Mouse (Mus musculus): ENCODE measurements around the gene Rin3.

Rin3 gene

DNA sequence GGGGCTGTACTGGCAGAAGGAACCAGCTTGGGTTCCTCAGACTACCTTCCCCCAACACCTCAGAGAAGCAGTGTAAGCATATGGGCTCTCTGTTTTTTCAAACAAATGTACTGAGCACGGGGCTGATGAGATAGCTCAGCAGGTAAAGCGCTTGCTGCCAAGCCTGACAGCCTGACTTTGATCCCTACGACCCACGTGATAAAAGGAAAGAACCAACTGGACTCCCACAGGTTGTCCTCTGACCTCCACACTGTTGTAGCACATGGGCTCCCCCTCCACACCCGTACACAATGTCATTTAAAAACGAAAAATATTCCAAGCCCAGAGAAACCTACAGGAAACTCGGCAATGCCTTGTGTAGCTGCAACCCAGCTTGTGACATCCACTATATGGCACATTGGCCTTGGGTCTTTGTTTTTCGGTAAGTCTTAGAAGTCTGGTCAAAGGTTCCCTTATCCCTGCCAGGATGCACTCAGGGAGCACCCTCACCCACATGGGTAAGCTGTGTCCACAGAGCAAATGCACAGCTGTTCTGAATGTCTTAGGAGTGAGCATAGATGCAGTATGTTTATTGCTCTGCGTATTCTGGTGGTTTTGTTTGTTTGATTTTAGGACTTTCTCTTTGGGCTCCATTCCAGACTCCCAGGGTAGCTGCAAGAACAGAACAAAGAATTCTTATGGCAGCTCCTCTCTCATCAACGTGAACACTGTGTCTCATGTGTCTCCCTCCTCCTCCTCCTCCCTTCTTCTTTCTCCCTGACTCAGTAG, 22.4 kb downstream of the Rin3 start:
- peak; percentile 71 to 81 for DNase-seq

DNA sequence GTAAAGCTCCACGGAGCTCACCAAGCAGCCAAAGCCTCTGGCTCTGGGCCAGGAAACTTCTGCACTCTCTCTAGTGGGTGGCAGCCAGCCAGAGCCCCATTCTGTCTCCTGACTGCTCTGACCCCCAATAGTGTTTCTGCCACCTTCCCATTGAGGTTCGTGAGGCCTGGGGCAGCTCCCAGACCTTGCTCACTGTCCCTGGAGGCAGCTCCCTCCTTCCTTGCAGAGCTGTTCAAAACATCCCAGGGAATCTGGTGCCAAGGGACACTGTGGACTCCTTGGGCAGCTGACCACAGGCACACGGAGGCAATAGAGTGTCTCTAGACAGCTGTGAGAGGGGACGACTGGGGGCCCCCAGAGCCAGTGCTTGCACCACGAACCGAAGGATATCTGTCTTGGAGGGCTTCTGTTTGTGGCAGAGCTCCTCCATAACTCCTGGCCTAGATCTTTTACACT, 25.2 kb downstream of the Rin3 start:
- peak; percentile 36 to 60 for DNase-seq

DNA sequence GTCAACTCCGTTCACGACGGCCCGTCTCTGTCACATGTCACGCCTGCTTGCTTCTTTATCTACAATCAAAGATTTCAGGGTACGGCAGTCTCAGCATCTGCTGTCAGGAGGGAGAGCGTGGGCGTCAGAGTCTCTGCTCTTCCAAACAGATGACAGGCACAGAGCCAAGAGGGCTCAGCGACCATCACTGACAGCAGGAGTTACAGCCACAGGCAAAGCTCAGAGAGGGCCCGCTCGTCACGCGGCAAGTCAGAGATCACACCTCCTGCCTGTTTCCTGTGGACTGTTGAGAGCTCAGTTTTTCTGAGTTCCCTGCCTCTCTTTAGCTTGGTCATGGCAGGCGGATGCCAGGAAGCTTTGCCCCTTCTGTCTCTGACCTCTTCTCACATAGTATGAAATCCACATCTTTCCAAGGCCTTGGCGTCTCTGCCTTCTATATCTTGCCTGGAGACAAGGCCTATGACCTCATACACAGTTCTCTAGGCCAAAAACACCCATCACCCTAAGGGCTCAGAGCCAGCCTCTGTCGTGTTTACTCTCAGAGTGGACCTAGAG, 25.7 kb downstream of the Rin3 start:
- DNase-seq, result peak; percentile 64 to 76

DNA sequence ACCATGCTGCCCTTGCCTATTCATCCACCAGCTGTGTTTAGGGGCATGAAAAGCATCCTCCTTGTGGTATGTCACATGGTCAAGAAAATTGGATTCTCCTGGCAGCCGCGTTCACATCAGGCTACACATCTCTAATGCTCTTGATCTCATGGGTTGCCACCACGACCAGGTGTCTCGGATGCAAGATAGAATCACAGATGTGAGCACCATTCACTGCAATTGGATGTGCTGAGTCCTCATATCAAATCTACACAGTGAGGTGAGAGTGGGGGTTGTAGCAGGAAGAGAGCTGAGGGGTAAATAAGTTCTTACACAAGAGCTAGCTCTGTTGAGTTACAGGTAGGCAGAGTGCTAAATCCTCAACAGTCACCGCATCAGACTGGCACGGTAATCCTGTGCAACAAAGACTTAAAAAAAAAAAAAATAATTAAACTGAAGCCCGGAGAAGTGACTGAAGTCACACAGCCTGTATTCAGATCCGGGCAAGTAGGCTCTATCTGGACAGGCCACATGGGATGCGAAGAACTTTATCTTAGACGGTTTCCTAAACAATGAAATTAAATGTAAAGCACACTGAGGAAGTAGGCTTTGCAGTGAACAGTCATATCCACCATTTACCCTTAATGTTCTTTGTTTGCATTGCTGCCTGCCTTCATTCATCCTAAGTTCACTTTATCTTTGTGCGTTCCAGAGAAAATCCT, 26.4 kb downstream of the Rin3 start:
- DNase-seq, result no peak

DNA sequence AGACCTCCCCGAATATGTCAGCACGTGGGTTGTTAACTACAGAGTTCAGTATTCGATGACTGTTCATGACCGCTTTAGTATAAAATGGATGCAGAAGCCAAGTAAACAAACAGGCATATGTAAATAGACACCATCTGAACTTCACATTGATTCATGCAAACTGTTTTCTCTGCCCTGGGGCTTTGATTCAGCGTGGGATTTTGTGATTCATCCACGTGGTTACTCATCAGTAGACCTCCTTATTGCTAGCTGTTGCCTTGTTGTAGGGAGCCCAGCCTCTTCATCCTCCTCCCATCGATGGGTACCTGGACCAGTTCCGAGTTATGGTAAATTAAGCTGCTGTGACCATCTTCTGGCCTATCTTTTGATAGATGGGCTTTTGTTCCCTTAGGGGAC, 26.9 kb downstream of the Rin3 start:
- no peak for DNase-seq

DNA sequence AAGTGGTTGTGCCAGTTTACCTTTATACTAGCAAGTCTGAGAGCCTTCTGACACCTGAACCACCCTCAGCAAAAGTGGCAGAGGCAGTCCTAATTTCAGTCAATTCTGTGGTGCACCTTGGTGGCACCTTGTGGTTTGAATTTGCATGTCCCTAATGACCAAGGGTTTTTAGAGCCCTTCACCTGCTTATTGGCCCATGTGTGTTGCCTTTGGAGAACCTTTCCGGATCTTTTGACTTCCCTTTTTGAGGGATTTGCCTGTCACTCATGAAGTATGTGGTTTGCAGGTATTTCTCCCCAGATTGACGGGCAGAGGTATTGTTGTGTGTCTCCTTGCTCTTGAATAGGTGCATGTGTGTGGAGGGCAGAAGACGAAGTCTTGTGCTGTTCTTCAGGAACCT, 27.4 kb downstream of the Rin3 start:
- DNase-seq, result no peak

DNA sequence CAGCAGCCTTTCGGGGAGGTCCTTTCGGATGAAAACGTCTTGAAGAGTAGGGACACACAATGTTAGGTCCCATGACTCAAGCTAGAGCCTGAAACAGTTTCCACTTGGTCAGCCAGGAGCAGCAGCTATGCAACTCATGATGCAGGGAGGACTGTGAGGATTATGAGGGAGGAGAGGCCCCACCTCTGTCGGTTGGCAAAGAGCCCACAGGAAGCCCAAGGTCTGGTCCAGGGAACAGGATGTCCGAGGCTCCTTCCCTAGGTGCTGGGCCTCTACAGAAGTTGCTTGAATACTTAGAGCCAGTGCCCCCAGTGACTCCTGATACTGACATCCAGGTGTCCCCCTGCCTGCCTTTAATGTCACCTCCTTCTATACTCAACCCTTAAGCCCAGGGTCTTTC, 28.6 kb downstream of the Rin3 start:
- no peak for DNase-seq

DNA sequence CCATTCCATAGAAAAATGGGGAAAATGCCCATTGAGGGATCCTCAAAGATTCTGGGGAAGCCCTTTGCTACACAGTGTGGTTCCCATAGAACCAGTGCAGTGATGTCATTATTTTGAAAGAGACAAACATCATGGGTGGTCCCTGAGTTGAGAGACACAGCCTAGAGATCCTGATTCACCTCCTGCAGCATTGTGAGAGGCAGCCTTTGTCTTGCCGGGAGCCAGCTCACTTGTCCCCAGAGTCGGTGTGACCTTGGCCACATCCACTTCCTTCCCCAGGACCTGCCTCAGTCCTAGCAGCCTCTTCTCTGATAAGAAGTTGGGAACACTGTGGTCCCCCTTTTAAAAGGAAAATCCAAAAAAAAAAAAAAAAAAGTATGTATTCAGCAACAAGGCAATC, 36.3 kb downstream of the Rin3 start:
- DNase-seq, result no peak

DNA sequence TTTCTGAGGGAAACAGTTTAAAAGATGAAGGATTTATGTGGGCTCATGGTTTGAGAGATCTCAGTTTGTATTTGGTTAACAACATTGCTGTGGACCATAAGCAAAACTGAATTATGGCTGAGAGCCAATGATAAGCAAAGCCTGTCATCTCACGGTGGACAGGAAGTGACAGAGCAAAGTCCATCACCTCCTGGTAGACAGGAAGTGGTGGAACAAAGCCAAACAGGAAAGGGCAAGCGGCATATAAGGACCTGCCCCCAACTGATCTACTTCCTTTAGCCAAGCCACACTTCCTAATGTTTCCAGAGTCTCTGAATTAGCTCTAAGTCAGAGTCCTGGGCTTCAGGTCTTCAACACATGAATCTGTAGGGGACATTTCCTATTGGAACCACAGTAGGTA, 37.1 kb downstream of the Rin3 start:
- no peak for DNase-seq

DNA sequence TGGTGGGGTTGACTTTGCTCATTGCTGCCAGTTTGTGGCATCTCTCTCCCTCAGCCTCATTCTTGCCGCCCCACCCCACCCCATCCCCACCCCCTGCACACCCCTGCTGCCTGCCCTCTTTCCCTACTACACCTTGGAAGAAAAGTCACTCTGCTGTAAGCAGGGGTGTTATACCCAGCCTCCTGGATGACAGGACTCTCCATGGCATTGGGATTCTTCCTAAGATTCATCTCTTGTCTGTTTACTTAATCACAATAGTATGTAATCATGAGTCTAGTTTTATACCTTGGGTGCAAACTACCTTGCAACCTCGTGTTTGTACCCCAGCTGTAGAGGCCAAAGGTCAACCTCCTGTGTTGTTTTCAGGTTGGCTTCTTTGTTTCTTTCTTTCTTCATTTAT, 37.5 kb downstream of the Rin3 start:
- DNase-seq, result no peak

DNA sequence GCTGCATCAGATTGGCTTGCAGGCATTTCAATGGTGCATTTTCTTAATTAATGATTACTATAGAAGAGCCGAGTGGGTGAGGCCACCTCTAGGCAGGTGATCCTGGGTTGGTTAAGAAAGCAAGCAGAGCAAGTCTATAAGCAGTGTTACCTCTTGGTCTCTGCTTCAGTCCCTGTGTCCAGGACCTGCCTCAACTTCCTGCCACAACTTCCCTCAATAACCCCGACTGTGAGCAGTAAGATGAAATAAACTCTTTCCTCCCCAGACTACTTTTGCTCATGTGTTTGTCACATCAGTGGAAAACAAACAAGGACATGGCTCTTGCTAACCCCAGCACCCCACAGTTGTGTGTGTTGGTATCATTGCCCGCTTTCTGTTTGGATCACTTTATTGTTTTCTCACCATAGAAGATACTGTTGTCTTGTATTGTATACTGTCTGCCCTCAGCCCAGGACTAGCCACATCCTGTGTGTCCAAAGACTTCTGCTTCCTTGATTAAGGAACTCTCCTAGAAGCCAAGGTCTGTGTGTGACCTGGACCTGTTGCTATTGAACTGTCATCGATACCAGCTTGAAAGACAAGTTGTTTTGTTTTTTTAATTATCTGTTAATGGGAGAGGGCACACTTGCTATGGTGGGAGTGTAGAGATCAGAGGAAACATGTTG, 38.3 kb downstream of the Rin3 start:
- DNase-seq, result no peak

DNA sequence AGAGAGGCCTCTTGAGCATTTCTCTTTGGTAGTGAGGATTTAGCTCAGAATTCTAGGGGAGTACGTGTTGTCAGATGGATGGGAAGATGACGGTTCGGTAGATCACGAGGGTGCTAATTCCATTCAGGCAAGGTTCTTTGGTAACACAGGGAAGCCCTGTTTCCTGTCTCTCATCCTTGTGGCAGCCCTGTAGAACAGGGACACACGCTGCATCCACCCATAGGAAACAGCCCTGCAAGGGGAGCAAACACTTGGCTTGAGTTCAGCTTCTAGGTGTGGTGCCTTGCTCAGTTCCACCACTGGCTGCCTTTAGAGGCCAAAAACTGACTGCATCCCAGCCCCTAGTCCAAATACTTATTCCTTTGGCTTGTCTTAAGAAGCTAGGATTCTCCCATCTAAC, 39.0 kb downstream of the Rin3 start:
- DNase-seq, result no peak

DNA sequence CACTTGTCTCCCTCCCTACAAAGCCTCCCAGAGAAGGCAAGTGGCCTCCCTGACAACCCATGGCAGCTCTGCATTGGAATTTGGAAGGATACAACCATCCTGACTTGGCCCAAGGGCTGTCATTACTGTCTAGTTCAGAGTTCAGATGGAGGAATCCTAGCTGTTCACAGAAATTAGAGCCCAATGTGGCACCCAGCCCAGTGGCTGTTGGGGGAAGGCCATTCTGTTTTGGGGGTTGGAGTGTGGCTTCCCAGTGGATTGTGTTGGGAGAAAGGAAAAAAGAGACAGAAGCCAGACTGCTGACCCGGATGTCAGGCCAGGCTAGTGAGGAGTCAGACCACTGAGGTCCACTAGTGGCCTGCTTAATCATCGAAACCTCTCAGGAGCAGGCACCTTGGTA, 40.5 kb downstream of the Rin3 start:
- DNase-seq, result no peak

DNA sequence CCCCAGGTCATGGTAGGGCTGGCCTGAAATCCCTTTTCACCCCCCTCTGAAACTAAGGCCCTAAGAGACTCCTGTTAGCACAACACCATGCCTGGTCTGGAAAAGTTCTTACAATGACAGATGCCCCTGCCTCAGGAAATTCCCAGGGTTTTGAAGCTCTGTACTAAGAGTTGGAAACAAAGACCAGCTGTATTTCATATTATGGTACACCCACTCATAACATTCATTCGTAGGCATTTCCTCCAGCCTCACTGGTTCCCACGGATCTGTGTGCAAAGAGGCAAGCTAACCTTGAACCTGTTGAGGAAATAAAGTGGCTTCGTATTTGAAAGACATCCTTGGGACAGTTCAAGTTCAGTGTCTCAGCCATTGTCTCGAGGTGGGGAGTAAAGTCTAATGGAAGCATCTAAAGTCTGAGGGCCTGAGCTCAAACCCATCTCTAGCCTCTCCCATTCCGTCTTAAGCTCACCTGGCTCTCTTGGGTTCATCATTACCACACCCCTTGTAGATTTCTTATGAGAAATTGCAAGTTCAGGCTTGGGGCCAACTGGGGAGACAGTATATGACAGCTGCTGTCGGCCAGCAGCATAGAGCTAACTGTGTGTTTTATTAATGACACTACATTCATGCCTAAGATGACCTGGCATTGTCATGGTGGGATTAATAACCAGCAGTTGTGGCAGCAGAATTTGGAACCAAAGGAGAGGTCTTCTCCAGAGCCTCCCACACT, 41.5 kb downstream of the Rin3 start:
- no peak for DNase-seq

DNA sequence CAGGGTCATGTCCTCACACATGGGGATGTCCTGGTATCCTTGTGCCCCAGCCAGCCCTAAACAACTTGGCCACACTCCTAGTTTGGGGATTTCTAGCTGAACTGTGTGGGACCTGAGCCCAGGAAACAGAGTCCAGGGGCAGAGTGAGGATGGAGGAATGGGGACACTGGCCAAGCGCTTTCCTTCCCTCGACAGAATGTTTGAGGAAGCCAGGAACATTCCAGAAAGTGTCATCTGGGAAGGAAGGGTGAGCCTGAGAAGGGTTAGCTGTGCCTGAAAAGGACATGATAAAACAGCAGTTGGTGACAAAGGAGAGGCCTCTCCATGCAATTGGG, 42.0 kb downstream of the Rin3 start:
- DNase-seq, result no peak

DNA sequence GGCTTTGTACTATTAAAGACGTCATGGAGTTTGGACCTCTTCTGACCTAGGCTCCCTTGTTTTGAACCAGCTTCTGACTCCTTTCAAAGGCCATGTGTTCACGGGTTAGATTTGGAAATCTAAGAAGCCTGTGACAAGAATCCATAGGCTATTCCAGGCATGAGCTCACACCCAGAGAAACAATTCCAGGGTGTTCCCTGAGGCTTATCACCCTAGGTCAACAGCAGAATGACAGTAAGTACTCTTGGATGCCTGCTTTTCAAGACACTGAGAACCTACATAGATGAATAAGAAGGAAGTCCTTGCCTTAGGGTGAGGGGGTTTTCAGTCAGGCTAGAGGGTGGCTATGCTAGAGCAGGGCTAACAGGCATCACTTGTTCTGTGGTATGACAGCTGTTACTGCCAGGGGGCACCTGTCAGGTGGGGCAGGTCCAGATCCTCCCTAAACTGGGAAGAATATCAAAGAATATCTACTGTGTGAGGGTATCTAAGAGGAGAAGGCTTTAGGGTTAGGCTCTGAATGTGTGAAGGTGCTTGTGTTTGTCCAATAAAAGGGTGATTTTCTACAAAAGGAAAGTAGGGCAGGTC, 44.0 kb downstream of the Rin3 start:
- DNase-seq, result no peak

DNA sequence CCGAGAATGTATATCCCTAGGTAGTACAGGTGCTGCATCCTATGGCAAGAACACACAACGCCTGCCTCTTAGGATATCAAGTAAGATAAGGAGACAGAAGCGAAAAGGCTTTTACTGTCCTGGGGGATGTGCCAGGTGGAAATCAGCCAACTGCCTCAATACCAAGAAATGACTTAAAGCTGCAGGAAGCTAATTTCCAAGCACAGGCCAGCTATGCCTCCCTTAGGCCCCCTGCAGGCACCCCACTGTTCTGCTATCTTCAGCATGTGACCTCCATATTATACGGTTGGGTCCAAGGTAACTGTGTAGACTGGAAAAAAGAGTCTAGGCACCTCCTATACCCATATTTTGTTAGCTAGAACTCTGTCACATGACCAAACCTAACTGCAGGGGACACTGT, 44.7 kb downstream of the Rin3 start:
- DNase-seq, result peak in 1 of 2 experiments; percentile 53

DNA sequence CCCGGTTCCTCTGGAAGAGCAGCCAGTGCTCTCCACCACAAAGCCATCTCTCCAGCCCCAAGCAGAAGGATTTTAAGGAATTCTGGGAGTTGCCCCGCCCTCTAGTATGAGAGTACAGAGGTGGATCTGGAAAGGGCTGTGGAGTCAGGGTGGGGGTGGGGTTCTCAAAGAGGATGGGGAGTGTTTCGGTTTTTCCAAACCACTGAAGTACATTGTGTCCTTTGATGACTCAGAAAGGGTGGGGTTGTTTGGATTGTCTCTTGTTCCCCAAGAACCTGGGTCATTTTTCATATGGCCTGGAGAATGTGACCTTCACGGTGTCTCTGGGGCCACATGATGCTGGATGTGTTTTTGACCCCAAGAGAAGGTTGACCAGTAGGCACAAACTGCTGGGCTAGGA, 45.2 kb downstream of the Rin3 start:
- DNase-seq, result no peak

DNA sequence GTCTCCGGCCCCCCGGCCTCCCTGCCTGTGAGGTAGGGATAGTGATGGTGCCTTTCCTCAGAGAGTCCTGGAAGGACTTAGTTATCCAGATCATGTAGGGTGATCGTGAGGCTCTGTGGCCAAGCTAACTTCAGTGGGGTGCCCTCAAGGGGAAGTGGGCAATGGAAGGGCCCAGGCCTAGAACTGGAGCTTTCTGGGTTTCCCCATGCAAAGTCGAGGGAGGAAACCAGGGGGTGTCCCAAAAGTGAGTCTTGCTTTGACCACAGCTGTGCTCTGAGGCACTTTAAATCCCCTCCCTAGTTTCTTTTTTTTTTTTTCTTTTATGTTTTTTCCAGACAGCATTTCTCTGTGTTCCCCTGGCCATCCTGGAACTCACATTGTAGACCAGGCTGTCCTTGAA, 47.3 kb downstream of the Rin3 start:
- DNase-seq, result no peak

DNA sequence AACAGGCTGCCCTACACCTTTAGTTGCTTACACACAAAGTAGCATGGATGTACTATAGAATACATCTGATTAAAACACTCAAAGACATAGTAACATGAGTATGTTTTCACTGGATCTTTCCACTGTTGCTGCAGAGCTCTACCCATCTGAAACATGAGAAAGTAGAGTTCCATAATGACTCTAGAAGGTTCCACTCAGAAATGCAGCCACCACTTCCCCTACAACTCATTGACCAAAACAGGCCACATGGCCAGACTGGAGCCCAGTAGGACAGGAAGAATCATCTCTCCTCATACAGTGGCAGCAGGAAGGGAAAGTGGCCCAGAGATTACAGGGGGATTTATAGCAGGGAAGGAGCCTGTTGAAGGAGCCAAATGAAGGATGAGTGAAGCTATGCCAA, 47.9 kb downstream of the Rin3 start:
- peak; percentile 18 to 35 for DNase-seq

DNA sequence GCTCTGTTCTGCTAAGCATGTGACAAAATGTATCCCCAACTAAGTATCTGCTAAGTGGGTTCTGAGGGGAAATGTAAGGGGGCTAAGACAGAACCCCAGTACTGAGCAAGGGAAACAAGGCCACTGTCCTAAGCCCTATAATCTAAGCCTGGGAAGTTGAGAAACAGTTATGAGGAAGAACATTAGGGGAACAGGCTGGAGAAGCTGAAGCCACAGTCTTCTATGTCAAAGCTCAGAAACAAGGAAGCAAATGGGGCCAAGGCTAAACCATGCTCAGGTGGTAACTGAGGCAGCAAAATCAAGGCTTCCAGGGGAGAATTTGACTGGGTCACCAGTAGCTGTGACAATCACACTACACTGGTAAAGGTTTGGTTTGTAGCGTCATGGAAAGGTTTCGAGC, 50.3 kb downstream of the Rin3 start:
- DNase-seq, result no peak

DNA sequence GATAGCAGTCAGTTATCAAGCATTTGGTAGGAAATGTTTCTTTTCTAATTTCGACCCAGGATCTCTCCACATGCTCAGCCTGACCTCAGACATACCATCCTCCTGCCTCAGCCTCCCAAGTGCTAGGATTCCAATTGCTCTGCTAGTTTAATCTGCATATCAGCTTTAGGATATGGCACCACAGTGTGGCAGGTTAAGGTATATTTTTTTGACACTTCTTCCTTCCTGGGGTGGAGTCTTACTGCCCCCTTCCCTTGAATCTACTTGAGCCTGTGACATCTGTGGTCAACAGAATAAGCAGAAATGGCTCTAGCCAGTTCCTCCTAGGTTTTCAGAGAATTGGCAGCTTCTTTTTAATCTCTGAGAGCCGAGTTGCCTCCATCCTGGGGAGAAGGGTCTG, 56.2 kb downstream of the Rin3 start:
- peak in 1 of 2 experiments; percentile 16 for DNase-seq

DNA sequence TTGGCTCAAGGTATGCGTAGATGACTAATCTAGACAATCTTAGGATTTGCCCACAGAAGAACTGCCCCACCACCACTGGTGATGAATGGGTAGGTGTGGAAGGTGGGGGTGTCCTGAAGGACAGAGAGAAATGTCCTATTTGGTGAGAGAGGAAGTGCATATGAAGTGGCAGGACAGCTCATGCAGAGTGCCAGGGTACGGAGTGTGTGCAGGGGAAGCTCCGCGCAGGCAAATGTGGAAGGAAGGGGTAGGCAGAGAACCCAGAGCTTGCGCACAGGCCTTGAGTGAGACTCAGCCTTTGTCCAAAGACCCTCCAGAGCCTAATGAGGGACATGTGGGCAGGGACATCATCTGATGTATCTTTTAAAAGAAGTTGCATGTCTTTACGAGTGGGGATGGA, 57.6 kb downstream of the Rin3 start:
- DNase-seq, result no peak
